Mouse (Mus musculus) limb, embryonic 12.5 days (tissue): Measurements from ENCODE around the gene Tmem108. TPM values are rescaled to one million over a fixed set of nuclear protein-coding genes. Genes with fewer than 3 reads are reported as not detected.

Source experiments
- ATAC-seq: fragments of 200-750 bp; cut with Nextera tagmentation; 2 replicates; pipeline ENCODE4 v1.8.0; 2017; ENCODE audit warnings: low read depth, moderate TSS enrichment; ENCODE audit not compliant: insufficient number of reproducible peaks, insufficient read depth, low FRiP score, low TSS enrichment
- H3K27ac ChIP-seq: fragments of 300-500 bp; sonication (generic); 2 replicates; pipeline ENCODE4 v1.5.1; 2016; ENCODE audit warnings: mild to moderate bottlenecking, moderate library complexity
- H3K27me3 ChIP-seq: fragments of 300-500 bp; sonication (generic); 2 replicates; pipeline ENCODE4 v1.6.1; 2016; ENCODE audit warnings: mild to moderate bottlenecking, moderate library complexity
- H3K36me3 ChIP-seq: fragments of 300-500 bp; sonication (generic); 2 replicates; pipeline ENCODE4 v1.6.1; 2016; ENCODE audit warnings: mild to moderate bottlenecking, moderate library complexity
- H3K4me1 ChIP-seq: fragments of 300-500 bp; sonication (generic); replicated peaks from 2 replicates; pipeline ENCODE4 v1.6.1; 2016
- H3K4me2 ChIP-seq: fragments of 300-500 bp; sonication (generic); 2 replicates; pipeline ENCODE4 v1.6.1; 2016; ENCODE audit warnings: mild to moderate bottlenecking, moderate library complexity
- H3K4me3 ChIP-seq: fragments of 300-500 bp; sonication (generic); replicated peaks from 2 replicates; pipeline ENCODE4 v1.5.1; 2016; ENCODE audit warnings: mild to moderate bottlenecking
- H3K9ac ChIP-seq: fragments of 300-500 bp; sonication (generic); replicated peaks from 2 replicates; pipeline ENCODE4 v1.6.1; 2016; ENCODE audit warnings: mild to moderate bottlenecking, moderate library complexity
- H3K9me3 ChIP-seq: fragments of 300-500 bp; sonication (generic); 2 replicates; pipeline ENCODE4 v1.6.1; 2016; ENCODE audit warnings: mild to moderate bottlenecking, moderate library complexity
- WGBS: fragments of 180-500 bp; shearing (Covaris S2); methylation state at CpG from one replicate; pipeline ENCODE4 v1.1.7; 2016; 5-methylcytosine and 5-hydroxymethylcytosine counted together
- polyA plus RNA-seq: library from polyadenylated mRNA; unstranded; fragments of >200 nt; fragmentation: Nextera tagmentation; extraction: Ambion mirVana; gene quantifications from 2 replicates; pipeline ENCODE4 v1.2.1, GENCODE M21; 2016

Gene Tmem108
- polyA plus RNA-seq, 1 experiment from 2014 or later, result 13.4 TPM

DNA sequence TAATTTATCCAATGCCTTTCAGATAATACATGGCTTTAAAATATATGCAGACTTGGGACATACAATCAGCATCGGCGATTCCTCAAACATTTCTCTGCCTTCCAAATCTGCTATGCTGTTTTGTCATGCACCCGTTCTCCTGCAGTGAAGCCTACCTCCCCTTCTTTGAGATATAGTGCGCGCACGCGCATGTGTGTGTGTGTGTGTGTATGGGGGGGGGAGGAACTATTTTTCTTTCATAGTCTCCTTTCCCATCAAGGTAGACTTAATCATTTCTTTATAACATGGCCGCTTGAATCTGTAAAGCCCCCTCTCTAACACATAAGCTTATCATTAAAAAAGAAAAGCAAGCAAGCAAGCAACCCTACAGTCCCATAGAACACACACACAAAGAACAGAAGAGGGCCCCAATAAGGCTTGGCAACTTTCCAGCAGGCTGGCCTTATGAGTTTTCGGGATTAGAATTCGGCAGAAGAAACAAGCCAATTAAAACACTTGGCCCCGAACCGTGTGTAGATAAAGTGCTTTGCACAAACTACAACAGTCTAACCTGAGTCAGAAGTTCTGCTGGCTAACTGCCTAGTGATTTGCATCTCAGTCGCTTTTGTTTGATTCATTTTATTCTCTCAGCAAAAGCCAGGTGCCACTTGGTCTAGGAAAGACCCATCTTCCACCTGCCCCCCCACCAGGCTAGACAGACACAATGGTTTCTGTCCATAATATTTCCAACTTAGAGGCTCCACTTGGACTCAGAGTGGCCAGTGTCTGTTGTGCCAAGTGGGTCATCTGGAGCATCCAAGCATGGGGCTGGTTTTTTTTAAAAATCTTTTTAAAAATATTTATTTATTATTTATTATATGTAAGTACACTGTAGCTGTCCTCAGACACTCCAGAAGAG, 153.2 kb downstream of the Tmem108 start:
- 78% methylated on average over 13 of the region's 13 CpGs for WGBS
- Histone ChIP-seq H3K27me3 (no peaks in the 10 kb centered on the region), H3K27ac (no peak overlapping the region), H3K36me3 (no peaks in the 10 kb centered on the region), H3K4me2 (no peak overlapping the region), H3K9ac (no peak overlapping the region), H3K9me3 (peaks cover 5% of the 10 kb centered on the region; the same call in 1 of the 2 replicates), H3K4me3 (no peak overlapping the region), H3K4me1 (no peaks in the 10 kb centered on the region)
- no peak for ATAC-seq

GRCm38 (mm10) chr9:103606056-103606455, 155.6 kb downstream of the Tmem108 start:
- Histone ChIP-seq H3K27ac (no peak overlapping the region), H3K9me3 (peaks cover under 1% of the 10 kb centered on the region; the same call in 1 of the 2 replicates), H3K36me3 (no peaks in the 10 kb centered on the region), H3K27me3 (no peaks in the 10 kb centered on the region), H3K4me3 (no peak overlapping the region), H3K9ac (no peak overlapping the region), H3K4me1 (no peaks in the 10 kb centered on the region), H3K4me2 (no peak overlapping the region)
- 76% methylated on average over 1 of the region's 1 CpGs for WGBS
- ATAC-seq, result no peak

GRCm38 (mm10) chr9:103603792-103604191, 157.8 kb downstream of the Tmem108 start:
- no peaks in the 10 kb centered on the region for H3K9me3 ChIP-seq
- no peaks in the 10 kb centered on the region for H3K36me3 ChIP-seq
- H3K4me2 ChIP-seq, result no peak overlapping the region
- 51% methylated on average over 6 of the region's 6 CpGs for WGBS
- no peak overlapping the region for H3K4me3 ChIP-seq
- H3K27me3 ChIP-seq, result no peaks in the 10 kb centered on the region
- no peaks in the 10 kb centered on the region for H3K4me1 ChIP-seq
- ATAC-seq, result no peak
- H3K9ac ChIP-seq, result no peak overlapping the region
- H3K27ac ChIP-seq, result no peak overlapping the region

DNA sequence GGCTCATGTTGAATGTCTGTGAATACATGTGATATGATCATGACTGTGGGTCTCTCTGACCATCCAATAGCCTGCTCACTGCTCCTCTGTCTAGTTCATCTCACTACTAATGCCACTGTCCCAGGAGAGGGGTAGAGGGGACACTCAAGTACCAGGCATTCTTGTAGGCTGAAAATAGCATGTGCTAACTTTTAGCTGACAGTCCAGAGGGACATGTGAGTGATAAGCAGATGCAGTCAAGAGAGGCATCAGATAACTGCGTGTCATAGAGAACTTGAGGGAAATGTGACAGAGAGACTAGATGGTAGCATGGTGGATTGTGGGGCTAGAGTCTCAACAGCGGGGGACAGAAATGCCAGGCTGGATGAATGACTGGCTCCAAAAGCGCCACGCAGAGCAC, 159.8 kb downstream of the Tmem108 start:
- ATAC-seq, result no peak
- Histone ChIP-seq H3K4me2 (no peak overlapping the region), H3K4me3 (no peak overlapping the region), H3K4me1 (no peaks in the 10 kb centered on the region), H3K9me3 (no peaks in the 10 kb centered on the region), H3K9ac (no peak overlapping the region), H3K27ac (no peak overlapping the region), H3K36me3 (no peaks in the 10 kb centered on the region), H3K27me3 (no peaks in the 10 kb centered on the region)
- WGBS, result 75% methylated on average over 4 of the region's 4 CpGs

- no peak overlapping the region for H3K4me3 ChIP-seq
- H3K27me3 ChIP-seq, result no peaks in the 10 kb centered on the region
- WGBS, result 48% methylated on average over 3 of the region's 3 CpGs
- no peaks in the 10 kb centered on the region for H3K9me3 ChIP-seq
- H3K27ac ChIP-seq, result no peak overlapping the region
- H3K36me3 ChIP-seq, result no peaks in the 10 kb centered on the region
- no peaks in the 10 kb centered on the region for H3K4me1 ChIP-seq
- H3K9ac ChIP-seq, result no peak overlapping the region
- no peak for ATAC-seq
- H3K4me2 ChIP-seq, result no peak overlapping the region
Measured at GRCm38 (mm10) chr9:103600834-103601233, 160.8 kb downstream of the Tmem108 start.

DNA sequence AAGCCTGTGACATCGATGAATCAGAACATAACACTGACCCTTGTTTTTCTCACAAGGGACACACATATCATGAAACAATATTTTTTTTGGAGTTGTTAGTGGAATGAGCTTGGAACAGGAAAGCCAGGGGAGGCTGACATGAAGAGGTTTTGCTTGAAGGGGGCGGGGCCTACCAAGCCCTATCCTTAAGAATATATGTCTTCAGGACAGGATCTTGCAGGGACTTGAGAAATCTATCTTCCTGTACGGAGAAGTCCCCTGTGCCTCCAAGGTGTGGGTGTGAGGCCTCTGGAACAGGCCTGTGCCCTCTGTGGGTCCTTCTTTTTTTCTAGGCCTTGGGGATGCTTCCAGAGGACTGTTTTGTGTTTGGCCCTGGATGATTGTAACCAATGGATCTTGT, 161.7 kb downstream of the Tmem108 start:
- no peak overlapping the region for H3K4me2 ChIP-seq
- no peaks in the 10 kb centered on the region for H3K36me3 ChIP-seq
- no peak overlapping the region for H3K9ac ChIP-seq
- H3K27me3 ChIP-seq, result no peaks in the 10 kb centered on the region
- 88% methylated on average over 3 of the region's 3 CpGs for WGBS
- 0 out of 2 replicates have a peak, but pooled peaks cover 3% of the 10 kb centered on the region for H3K4me1 ChIP-seq
- H3K4me3 ChIP-seq, result no peak overlapping the region
- H3K9me3 ChIP-seq, result no peaks in the 10 kb centered on the region
- no peak for ATAC-seq
- H3K27ac ChIP-seq, result no peak overlapping the region

DNA sequence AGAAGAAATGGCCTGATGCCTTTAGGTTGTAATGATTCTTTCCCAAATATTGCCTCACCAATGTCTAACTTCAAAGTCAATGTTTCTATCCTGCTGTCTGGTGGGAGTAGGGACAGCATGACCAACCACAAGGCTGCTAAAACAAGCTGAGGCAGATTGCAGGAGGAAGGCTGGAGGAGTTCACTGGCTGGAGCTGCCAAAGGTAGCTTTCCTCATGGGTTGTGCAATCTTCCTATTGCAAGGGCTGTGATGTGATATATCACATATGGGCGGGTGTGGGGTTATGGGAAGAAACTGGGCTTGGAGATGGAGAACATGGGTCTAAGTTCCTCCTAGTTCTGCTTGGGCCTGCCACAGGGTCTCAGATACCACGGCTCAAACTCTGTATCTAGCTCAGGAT, 163.8 kb downstream of the Tmem108 start:
- H3K27me3 ChIP-seq, result no peaks in the 10 kb centered on the region
- H3K4me1 ChIP-seq, result 0 out of 2 replicates have a peak, but pooled peaks cover 3% of the 10 kb centered on the region
- no peak overlapping the region for H3K4me3 ChIP-seq
- 75% methylated on average over 2 of the region's 2 CpGs for WGBS
- no peak overlapping the region for H3K4me2 ChIP-seq
- H3K27ac ChIP-seq, result no peak overlapping the region
- no peaks in the 10 kb centered on the region for H3K36me3 ChIP-seq
- no peak for ATAC-seq
- no peak overlapping the region for H3K9ac ChIP-seq
- H3K9me3 ChIP-seq, result no peaks in the 10 kb centered on the region

DNA sequence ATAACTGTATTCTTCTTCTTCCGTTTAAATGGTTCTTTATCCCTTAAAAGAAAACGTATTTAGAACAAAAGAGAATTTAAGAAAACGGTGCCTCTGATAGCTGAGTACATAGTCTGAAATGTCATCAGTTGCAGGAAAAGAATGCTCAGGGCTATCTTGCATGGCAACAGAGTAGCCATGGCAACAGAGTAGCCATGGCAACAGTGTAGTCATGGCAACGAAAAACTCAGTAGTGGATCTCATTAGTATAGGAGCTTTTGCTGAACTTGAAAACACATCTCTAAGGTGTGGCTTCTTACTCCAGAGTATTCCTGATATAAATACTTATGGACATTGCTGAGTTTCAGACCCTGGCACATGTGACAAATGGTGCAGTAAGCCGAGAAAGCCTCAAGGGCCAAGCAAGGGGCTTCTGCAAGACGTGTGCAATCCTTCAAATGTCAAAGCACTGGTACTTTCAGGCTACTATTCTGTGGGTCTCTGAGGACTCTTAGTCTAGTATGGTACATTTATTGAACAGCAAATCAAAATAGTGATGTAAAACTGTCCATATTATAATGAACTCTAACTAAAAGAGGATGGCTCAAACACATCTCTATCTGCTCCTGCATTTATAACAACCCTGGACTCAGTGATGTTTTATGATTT, 166.3 kb downstream of the Tmem108 start:
- H3K4me1 ChIP-seq, result 0 out of 2 replicates have a peak, but pooled peaks cover 3% of the 10 kb centered on the region
- ATAC-seq, result no peak
- no peak overlapping the region for H3K27ac ChIP-seq
- H3K9me3 ChIP-seq, result no peaks in the 10 kb centered on the region
- no peaks in the 10 kb centered on the region for H3K36me3 ChIP-seq
- no peaks in the 10 kb centered on the region for H3K27me3 ChIP-seq
- no peak overlapping the region for H3K4me2 ChIP-seq
- no peak overlapping the region for H3K9ac ChIP-seq
- WGBS, result 70% methylated on average over 6 of the region's 6 CpGs
- no peak overlapping the region for H3K4me3 ChIP-seq

DNA sequence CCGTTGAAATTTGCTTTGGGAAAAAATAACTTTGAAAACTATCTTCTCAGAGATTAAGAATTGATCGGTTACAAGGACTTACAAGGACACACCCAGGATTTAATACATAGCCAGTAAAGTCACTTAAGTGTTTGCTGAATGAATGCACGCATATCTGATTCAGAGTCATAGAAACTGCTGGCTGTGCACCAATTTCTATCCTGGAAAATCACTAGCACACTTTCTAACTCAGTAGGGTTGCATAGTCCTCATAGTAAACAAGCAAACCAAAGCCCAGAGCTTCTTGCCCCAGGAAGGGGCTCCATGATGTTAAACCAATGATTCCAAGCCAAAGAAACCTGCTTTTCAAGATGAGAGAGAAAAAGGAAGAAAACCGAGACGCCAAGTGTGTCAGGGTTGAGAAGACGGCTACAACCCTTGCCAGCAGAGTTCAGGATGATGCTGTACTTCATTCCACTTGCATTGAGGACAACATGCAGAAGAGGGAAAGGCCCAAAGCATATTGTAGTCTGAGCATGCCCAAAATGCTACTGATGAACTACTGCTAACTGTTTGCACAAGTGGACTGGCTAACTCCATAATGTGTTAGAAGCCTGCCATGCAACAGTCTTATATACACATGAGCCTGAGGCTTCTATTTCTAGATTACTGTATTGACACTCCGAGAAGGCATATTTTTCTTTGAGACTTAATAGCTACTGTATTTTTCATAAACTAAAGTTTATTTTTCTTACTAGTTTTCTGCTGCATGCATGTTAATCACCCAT, 167.0 kb downstream of the Tmem108 start:
- Histone ChIP-seq H3K9me3 (no peaks in the 10 kb centered on the region), H3K4me3 (no peak overlapping the region), H3K4me2 (no peak overlapping the region), H3K27ac (no peak overlapping the region), H3K9ac (no peak overlapping the region), H3K27me3 (no peaks in the 10 kb centered on the region), H3K36me3 (no peaks in the 10 kb centered on the region), H3K4me1 (0 out of 2 replicates have a peak, but pooled peaks cover 3% of the 10 kb centered on the region)
- ATAC-seq, result no peak
- 90% methylated on average over 7 of the region's 7 CpGs for WGBS

GRCm38 (mm10) chr9:103593079-103593478, 168.6 kb downstream of the Tmem108 start:
- Histone ChIP-seq H3K36me3 (no peaks in the 10 kb centered on the region), H3K9me3 (no peaks in the 10 kb centered on the region), H3K4me2 (no peak overlapping the region), H3K9ac (no peak overlapping the region), H3K27me3 (no peaks in the 10 kb centered on the region), H3K27ac (no peak overlapping the region), H3K4me3 (no peak overlapping the region), H3K4me1 (0 out of 2 replicates have a peak, but pooled peaks cover 3% of the 10 kb centered on the region)
- 85% methylated on average over 4 of the region's 4 CpGs for WGBS
- ATAC-seq, result no peak

- Histone ChIP-seq H3K36me3 (no peaks in the 10 kb centered on the region), H3K9me3 (no peaks in the 10 kb centered on the region), H3K9ac (no peak overlapping the region), H3K27me3 (no peaks in the 10 kb centered on the region), H3K4me3 (no peak overlapping the region), H3K4me1 (0 out of 2 replicates have a peak, but pooled peaks cover 3% of the 10 kb centered on the region), H3K4me2 (no peak overlapping the region), H3K27ac (no peak overlapping the region)
- no peak for ATAC-seq
- WGBS, result 87% methylated on average over 4 of the region's 4 CpGs
Measured at GRCm38 (mm10) chr9:103591962-103592361, 169.7 kb downstream of the Tmem108 start.
